Mouse (Mus musculus) cerebellum, postnatal 10 days (tissue): ENCODE measurements around the gene Pim2.
"Not testable (repeated sequence)": the region's sequence is repeated elsewhere in the genome, so short reads cannot be mapped to it uniquely, and the experiment has no call there.

Experiments used
- DNase-seq, 2 experiments: peaks; one replicate each; pipeline ENCODE4 v3.0.0; 2021; ENCODE audit warnings: mixed read lengths in 2 of 2

Gene Pim2

DNA sequence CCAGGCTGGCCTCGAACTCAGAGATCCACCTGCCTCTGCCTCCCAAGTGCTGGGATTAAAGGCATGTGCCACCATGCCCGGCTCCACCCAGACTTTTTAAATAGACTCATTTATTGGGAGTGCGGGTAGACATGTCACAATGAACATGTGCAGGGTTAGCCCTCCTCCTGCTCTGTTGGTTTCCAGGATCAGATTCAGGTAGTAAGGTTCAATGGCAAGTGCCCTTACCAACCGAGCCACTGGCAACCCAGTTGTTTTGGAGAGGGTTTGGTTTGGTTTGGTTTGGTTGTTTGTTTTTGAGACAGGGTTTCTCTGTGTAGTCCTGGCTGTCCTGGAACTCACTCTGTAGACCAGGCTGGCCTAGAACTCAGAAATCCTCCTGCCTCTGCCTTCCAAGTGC lies 31.2 kb downstream of the Pim2 start, which contains the start of gene Gm10490:
Gene Gm10490, plus strand, starts transcription at position 301 of the 400 bp plus-strand sequence.
- not testable (repeated sequence) for DNase-seq

GRCm38 (mm10) chrX:7910473-7910872 lies 32.4 kb downstream of the Pim2 start:
- no peak for DNase-seq

DNA sequence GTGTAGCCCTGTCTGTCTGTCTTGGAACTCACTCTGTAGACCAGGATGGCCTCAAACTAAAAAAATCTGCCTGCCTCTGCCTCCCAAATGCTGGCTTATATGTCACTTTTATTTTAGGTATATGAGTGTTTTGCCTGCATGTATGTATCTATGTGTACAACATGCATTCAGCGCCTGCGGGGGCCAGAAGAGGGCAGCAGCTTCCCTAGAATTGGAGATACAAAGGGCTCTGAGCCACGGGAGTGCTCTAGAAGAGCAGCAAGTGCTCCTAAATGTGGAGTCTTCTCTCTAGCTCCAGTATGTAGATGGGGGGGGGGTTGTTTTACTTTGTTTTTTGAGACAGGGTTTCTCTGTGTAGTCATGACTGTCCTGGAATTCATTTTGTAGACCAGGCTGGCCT lies 37.6 kb downstream of the Pim2 start:
- DNase-seq: peak; percentile 33 to 65

DNA sequence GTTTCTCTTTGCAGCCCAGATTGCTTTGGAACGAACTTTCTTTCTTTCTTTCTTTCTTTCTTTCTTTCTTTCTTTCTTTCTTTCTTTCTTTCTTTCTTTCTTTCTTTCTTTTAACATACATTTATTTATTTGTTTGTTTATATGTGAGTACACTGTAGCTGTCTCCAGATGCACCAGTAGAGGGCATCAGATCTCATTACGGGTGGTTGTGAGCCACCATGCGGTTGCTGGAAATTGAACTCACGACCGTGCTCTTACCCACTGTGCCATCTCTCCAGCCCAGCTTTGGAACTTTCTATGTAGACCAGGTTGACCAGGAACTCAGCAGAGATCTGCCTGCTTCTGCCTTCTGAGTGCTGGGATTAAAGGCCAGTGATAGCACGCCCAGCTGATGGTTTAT lies 39.9 kb downstream of the Pim2 start:
- DNase-seq: not testable (repeated sequence)

- DNase-seq: peak; percentile 76 to 82
These were observed 41.7 kb downstream of the Pim2 start, which contains the start of gene Pcsk1n for GRCm38 (mm10) chrX:7919601-7920383. Gene Pcsk1n, plus strand, starts transcription at chrX:7919822.

DNA sequence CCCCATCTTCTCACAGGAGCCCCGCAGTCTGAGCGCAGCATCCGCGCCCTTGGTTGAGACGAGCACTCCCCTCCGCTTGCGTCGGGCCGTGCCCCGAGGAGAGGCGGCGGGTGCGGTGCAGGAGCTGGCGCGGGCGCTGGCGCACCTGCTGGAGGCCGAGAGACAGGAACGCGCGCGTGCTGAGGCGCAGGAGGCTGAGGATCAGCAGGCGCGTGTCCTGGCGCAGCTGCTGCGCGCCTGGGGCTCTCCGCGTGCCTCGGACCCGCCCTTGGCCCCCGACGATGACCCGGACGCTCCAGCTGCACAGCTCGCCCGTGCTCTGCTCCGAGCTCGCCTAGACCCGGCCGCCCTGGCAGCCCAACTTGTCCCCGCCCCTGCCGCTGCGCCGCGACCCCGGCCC lies 44.0 kb downstream of the Pim2 start:
- DNase-seq: peak; percentile 26 to 40

DNA sequence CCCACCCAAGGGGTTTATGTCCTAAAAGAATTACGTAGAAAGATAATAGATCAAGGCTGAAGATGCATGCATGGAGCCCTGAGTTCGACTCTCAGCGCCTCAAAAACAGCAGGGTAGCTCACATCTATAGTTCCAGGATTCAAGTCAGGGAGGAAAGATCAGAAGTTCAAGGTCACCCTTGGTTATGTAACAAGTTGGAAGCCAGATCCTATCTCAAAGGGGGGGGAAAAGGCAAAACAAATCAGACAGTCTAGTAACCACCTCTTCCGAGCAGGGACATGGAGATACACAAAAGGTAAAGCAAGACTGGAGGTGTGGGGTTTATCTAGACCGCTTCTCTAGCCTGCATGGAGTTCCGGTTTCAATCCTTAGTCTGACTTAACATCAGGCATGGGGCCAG lies 48.2 kb downstream of the Pim2 start:
- DNase-seq: no peak

DNA sequence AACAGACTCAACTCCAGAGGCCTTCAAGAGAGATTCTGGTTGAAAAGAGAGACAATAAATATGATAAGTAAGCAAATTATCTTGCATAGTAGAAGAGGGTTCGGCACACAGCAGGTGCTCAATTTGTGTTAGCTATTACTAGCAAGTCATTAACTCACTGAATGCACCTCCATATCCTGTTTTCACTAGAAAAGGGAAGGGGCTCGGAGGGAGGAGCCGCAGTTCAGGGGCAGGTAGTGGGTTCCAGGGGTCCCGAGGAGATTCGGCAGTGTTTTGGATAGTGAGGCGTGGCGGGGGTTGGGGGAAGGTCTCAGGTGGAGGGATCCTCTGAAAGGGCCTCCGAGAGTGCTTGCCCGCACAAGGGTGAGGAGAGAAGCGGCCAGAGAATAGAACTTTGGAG lies 49.1 kb downstream of the Pim2 start:
- DNase-seq: no peak

- DNase-seq: no peak
These were observed 50.3 kb downstream of the Pim2 start, which contains the start of gene Eras for GRCm38 (mm10) chrX:7928270-7928790. Gene Eras, minus strand, starts transcription at chrX:7928607.
